Mouse (Mus musculus): ENCODE results near the gene Syngr3. TPM values are rescaled to one million over a fixed set of nuclear protein-coding genes. Genes with fewer than 3 reads are reported as not detected.

Syngr3 gene
- polyA plus RNA-seq (2014; fragmentation: Illumina TruSeq; extraction: RNeasy Lipid Tissue Mini Kit (QIAGEN cat#74804); ENCODE audit: insufficient read depth, low read depth, low replicate concordance): 0.15 TPM

DNA sequence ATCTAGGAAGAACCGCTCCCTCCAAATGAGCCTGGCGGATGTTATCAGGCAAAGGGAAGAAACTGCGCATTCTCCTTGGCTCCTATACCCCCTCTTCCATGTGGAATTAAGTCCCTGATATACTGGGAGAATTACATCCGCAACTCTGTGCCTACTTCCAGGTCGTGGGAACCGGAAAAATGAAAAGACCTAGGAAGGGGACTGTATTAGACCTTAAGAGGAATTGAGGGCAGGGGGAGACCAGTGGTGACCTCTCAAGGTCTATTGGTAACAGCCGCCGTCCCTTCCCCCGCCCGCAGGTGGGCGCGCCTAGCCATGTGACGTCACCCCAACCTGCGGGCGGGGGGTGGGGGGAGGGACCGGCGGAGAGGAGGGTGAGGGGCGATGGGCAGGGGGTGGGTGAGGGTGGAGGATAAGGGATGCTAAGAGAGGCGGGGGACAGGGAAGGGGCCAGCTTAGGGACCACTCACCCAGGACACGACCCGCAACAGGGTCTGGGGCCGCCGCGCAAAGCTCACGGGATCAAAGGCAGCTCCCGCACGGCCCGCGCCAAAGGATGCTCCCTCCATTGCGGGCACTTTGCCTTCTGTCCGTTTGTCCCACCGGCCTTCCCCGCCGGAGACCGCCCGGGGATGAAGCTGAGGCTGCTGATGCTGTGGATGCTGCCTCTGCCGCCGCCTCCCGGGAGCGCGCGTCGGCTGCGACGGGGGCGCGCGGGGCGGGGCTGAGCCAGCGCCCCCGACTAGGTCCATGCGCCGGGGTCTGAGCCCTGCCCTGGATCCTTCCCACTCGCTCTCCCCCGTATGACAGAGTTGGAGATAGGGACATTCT is at the start of gene Syngr3:
TSS of gene Syngr3 (minus strand) at position 705 of the 831 bp plus-strand sequence.

DNA sequence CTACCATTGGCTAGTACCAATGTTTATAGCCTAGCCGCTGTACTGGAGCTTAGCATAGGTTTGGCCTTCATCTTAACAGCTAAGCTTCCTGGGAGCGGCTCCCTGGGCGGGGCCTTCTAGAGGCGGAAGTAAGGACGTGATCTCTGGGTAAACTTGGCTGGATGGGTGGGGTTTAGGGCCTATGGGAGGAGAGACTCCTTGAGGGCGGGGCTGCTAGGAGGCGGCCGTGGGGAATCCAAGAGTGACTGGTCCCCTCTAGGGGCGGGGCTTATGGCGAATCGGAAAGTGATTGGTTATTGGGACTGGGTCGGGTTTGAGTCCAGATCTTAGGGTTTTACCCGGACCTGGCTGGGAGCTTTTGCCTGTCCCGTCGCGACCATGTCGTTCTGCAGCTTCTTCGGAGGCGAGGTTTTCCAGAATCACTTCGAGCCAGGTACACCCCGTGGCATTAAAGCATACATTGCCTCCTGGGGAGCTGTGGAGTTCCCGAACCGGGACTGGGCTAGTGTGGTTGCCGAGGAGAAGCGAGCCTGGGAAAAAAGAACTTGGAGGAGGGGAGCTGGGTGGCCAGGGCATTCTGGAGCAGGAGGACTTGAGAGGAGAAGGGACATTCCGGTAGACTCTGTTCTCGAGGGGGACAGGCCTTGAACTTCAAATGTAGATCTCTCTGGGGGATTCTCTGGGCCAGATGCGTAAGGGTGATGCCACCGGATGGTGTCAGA is 46.7 kb upstream of the Syngr3 start, which contains the start of gene Msrb1:
TSS of gene Msrb1 (plus strand) at position 313 of the 722 bp plus-strand sequence.

DNA sequence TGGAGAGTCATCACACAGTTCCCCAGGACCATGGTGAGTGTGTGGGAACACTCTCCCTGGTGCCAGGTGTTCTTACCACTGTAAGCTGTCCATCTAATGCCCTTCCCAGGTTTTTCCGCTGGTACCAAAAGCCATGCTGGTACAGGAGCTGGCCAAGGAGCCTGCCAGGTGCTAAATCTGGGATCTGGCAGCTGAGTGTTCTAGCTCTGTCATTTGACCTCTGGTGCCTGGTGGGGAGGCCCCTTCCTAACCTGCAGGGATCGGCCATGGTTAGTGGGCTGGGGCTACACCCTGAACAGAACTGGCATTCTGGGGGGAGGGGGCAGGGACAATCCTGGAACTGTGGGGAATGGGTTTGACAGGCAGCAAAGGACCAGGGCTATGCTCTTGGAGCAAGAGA is 37.9 kb upstream of the Syngr3 start, which contains the start of gene Rpl3l:
TSS of gene Rpl3l (plus strand) at position 203 of the 400 bp plus-strand sequence.

DNA sequence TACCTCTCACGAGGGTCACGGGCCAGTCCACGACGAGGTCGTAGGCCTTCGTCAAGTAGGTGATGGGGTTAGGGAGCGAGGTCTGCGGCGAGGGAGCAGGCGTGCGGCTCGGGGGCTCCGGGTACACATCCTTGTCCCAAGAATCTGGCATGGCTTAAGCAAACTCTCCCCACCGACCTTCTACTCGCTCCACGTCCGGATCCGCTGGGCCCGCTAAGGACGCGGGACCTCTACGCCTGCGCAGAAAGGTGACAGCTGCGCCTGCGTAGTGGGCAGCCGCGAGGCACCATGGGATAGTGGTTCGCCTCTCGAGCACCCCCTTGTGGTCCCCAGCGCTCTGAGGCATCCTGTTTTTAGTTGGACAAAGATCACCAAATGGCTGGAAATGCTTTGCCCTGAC is 34.4 kb upstream of the Syngr3 start, which contains the start of gene Ndufb10:
TSS of gene Ndufb10 (minus strand) at position 295 of the 400 bp plus-strand sequence.

DNA sequence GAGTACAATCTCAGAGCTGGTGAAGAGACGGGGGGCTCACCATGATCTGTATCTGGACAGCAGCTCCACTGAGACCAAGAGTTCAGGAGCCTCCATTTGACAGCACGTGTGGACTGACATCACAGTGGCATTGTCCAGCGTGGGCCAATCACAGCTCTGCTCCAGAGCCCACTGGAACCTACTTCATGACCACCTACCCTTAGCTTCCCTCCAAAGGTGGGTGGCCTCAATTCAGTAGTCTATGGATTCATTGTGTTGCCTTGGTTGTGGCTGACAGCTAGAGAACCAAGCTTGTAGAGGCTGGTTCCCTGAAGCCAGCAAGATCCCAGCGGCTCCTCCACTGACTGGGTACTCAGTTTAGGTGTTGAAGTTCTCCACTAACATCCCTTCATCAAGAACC is 28.2 kb upstream of the Syngr3 start, which contains the start of the genes Rnf151 and Rps2:
TSS of gene Rnf151 (minus strand) at position 121 of the 400 bp plus-strand sequence.
TSS of gene Rps2 (plus strand) at position 174 of the 400 bp plus-strand sequence.

DNA sequence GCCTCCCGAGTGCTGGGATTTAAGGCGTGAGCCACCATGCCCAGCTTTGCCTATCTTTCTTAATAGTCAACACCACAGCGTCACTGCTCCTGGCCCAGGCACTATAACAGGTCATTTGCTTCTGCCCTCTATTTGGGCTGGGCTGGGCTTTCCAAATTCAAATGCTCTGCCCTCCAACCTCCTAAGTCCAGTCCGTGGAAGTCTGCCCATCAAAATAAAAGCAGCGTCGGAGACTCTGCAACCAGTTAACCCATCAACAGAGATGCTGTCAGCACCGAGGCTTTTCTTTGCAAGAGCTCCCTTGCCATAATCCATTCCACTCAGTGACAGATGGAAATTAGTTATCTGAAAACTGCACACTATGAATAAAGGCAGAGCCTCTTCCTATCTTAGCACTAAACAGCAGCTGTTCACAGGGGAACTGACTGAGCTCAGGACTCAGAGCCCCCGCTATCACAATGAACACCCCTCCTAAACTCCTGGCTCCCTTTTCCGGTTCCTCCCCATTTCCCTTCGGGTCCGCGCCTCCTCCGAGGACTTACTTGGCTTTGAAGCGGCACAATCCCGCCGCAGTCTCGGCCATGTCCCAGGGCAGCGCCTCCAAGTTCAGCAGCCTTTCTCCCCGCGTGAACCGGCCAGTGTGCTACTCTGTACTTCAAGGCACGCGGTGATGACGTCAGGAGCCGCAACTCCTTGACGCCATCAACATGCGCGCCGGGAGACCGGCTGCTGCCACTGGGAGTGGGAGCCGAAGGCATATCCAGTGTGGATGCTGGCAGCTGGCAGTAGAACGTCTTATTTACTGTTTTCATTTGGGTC is 17.4 kb upstream of the Syngr3 start, which contains the start of gene Tbl3:
TSS of gene Tbl3 (minus strand) at position 679 of the 819 bp plus-strand sequence.

DNA sequence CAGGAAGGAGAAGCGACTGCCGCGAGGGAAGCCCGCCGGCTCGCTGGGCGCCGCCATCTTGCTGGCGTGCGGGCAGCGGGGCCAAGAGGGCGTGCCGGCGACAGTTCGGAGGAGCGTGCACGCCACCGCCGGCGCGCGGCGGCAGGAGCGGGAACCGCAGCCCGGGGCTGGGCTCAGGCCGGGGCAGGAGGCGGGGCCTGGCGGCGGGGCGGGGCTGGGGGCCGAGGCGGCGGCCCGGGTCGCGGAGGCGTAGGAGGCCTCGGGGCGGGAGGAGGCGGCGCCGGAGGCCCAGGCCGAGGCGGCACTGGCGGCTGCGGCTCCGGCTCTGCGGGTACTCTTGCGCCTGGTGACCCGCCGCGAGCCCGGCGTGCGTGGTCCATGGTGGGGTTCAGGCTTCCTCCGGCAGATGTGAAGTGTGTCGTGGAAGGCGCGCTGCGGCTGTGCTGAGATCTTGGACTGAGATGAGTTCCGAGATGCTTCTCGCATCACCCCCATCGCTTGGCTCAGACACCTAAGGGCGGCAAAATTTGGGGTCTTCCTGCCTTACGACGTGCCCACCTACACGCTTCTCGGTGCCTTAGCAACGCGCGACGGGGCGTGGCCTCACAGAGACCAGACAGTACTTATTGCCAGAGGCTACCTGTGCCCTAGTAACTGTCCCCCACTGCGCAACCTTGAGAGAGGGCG is 6.4 kb upstream of the Syngr3 start, which contains the start of the genes Gfer and Noxo1:
TSS of gene Gfer (minus strand) at position 146 of the 687 bp plus-strand sequence.
TSS of gene Noxo1 (plus strand) at position 224 of the 687 bp plus-strand sequence.

DNA sequence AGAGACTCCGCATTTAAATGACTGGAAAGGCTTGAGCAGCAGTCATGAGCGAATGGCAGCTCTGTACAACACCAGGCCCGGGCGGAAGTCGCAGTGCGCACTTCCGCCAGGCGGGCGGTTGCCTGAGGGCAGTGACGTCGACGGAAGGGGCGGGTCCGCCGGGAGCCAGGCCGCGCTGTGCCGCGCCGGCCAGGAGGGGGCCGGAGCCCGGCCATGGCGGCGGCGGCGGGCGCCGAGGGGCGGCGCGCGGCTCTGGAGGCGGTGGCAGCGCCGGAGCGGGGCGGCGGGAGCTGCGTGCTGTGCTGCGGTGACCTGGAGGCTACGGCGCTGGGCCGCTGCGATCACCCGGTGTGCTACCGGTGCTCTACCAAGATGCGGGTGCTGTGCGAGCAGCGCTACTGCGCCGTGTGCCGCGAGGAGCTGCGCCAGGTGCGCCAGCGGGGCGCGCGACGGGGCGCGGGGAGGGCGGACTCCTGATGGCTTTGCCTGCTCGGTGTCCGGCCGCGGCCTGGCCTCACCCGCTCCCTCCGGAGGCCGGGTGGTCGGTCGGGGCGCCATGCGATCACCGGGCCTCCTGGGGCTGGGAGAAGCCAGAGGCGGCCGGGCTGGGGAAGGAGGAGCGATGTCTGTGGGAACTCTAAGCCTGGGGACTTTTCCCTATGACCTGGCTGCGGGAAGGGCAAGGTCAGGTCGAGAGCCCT is 20.1 kb downstream of the Syngr3 start, which contains the start of gene Zfp598:
TSS of gene Zfp598 (plus strand) at position 143 of the 701 bp plus-strand sequence.

DNA sequence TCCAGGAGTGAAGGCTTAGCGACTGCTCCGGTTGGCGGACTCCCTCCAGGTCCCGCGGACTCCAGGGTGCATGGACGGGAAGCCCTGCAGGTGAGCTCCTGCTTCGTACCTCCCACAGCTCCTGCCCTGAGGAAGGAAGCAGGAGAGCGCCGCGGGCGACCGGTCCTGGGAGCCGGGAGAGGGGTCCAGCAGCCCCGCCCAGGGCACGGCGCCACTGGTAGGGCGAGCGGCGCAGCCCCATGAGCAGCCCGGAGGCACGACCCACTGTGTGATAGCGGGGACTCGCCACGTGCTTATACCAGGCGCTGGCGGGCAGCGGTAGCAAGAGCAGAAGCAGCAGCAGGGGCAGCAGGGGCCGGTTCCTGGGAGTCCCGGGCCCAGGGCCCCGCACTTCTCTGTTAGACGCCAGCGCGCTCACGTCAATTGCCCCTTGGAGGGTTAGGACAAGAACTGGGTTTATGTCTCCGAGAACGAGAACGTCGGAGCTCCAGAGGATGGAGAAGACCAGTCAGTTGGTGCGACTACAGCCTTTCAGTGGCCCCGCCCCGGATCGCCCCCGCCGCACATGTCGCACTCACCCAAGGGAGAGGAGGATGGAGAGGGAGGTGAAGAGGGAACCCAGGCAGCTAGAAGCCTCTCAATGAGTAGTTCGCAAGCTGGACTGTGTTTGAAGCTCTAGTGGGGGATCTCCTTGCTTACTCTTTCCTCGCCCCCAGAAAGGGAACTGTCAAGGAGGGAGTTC is 31.6 kb downstream of the Syngr3 start, which contains the start of gene Npw:
TSS of gene Npw (minus strand) at position 441 of the 742 bp plus-strand sequence.

DNA sequence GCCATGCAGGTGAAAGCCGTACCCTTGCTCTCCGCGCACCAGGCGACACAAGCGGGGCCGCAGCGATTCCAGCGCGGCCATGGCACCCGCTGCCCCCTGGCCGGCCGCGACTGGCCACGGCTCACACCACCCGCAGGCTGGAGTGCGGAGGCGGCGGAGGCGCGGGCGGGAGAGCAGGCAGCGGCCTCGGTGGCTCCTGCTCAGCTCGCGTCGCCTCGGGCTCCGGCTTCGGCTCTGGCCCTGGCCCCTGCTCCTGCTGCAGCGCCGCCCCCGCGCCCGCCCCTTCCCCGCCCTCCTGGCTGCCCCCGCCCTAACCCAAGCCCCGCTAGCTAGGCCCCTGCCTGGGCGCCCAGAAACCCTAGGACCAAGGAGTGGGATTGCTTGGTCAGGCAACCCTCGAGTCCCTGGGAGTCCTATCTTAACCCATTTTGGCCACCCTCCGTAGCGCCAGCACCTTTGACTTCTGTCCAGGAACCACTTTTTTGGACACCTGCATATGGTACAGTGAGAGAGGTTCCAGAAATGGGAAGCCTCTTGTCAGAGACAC is 39.6 kb downstream of the Syngr3 start, which contains the start of gene Slc9a3r2:
TSS of gene Slc9a3r2 (minus strand) at position 258 of the 547 bp plus-strand sequence.

Other genes with a start within 250 kb of the Syngr3 start
- 4.0 TPM for gene Dnase1l2, start 246.8 kb downstream of the Syngr3 start, polyA plus RNA-seq (2014; fragmentation: Illumina TruSeq; extraction: RNeasy Lipid Tissue Mini Kit (QIAGEN cat#74804); ENCODE audit: insufficient read depth, low read depth, low replicate concordance)
- gene E4f1, start 219.6 kb downstream of the Syngr3 start, polyA plus RNA-seq (2014; fragmentation: Illumina TruSeq; extraction: RNeasy Lipid Tissue Mini Kit (QIAGEN cat#74804); ENCODE audit: insufficient read depth, low read depth, low replicate concordance): 21.7 TPM
- 20.4 TPM for gene Pgp, start 219.6 kb downstream of the Syngr3 start, polyA plus RNA-seq (2014; fragmentation: Illumina TruSeq; extraction: RNeasy Lipid Tissue Mini Kit (QIAGEN cat#74804); ENCODE audit: insufficient read depth, low read depth, low replicate concordance)
- gene Bricd5, start 216.1 kb downstream of the Syngr3 start, polyA plus RNA-seq (2014; fragmentation: Illumina TruSeq; extraction: RNeasy Lipid Tissue Mini Kit (QIAGEN cat#74804); ENCODE audit: insufficient read depth, low read depth, low replicate concordance): not detected
- 8.3 TPM for gene Mlst8, start 210.9 kb downstream of the Syngr3 start, polyA plus RNA-seq (2014; fragmentation: Illumina TruSeq; extraction: RNeasy Lipid Tissue Mini Kit (QIAGEN cat#74804); ENCODE audit: insufficient read depth, low read depth, low replicate concordance)
- gene Caskin1, start 201.4 kb downstream of the Syngr3 start, polyA plus RNA-seq (2014; fragmentation: Illumina TruSeq; extraction: RNeasy Lipid Tissue Mini Kit (QIAGEN cat#74804); ENCODE audit: insufficient read depth, low read depth, low replicate concordance): 0.34 TPM
- gene Traf7, start 162.0 kb downstream of the Syngr3 start, polyA plus RNA-seq (2014; fragmentation: Illumina TruSeq; extraction: RNeasy Lipid Tissue Mini Kit (QIAGEN cat#74804); ENCODE audit: insufficient read depth, low read depth, low replicate concordance): 59.5 TPM
- 0.42 TPM for gene Rab26, start 155.7 kb downstream of the Syngr3 start, polyA plus RNA-seq (2014; fragmentation: Illumina TruSeq; extraction: RNeasy Lipid Tissue Mini Kit (QIAGEN cat#74804); ENCODE audit: insufficient read depth, low read depth, low replicate concordance)
- gene Pkd1, start 140.1 kb downstream of the Syngr3 start, polyA plus RNA-seq (2014; fragmentation: Illumina TruSeq; extraction: RNeasy Lipid Tissue Mini Kit (QIAGEN cat#74804); ENCODE audit: insufficient read depth, low read depth, low replicate concordance): 28.6 TPM
- gene Tsc2, start 57.3 kb downstream of the Syngr3 start, polyA plus RNA-seq (2014; fragmentation: Illumina TruSeq; extraction: RNeasy Lipid Tissue Mini Kit (QIAGEN cat#74804); ENCODE audit: insufficient read depth, low read depth, low replicate concordance): 60.0 TPM
- gene Nthl1, start 57.3 kb downstream of the Syngr3 start, polyA plus RNA-seq (2014; fragmentation: Illumina TruSeq; extraction: RNeasy Lipid Tissue Mini Kit (QIAGEN cat#74804); ENCODE audit: insufficient read depth, low read depth, low replicate concordance): 10.0 TPM
- gene Slc9a3r2, start 39.6 kb downstream of the Syngr3 start, polyA plus RNA-seq (2014; fragmentation: Illumina TruSeq; extraction: RNeasy Lipid Tissue Mini Kit (QIAGEN cat#74804); ENCODE audit: insufficient read depth, low read depth, low replicate concordance): 287 TPM
- 29.8 TPM for gene Npw, start 31.5 kb downstream of the Syngr3 start, polyA plus RNA-seq (2014; fragmentation: Illumina TruSeq; extraction: RNeasy Lipid Tissue Mini Kit (QIAGEN cat#74804); ENCODE audit: insufficient read depth, low read depth, low replicate concordance)
- gene Zfp598, start 20.3 kb downstream of the Syngr3 start, polyA plus RNA-seq (2014; fragmentation: Illumina TruSeq; extraction: RNeasy Lipid Tissue Mini Kit (QIAGEN cat#74804); ENCODE audit: insufficient read depth, low read depth, low replicate concordance): 17.1 TPM
- gene Gfer, start 6.2 kb upstream of the Syngr3 start, polyA plus RNA-seq (2014; fragmentation: Illumina TruSeq; extraction: RNeasy Lipid Tissue Mini Kit (QIAGEN cat#74804); ENCODE audit: insufficient read depth, low read depth, low replicate concordance): 16.3 TPM
- gene Noxo1, start 6.3 kb upstream of the Syngr3 start, polyA plus RNA-seq (2014; fragmentation: Illumina TruSeq; extraction: RNeasy Lipid Tissue Mini Kit (QIAGEN cat#74804); ENCODE audit: insufficient read depth, low read depth, low replicate concordance): 5.1 TPM
- gene Tbl3, start 17.7 kb upstream of the Syngr3 start, polyA plus RNA-seq (2014; fragmentation: Illumina TruSeq; extraction: RNeasy Lipid Tissue Mini Kit (QIAGEN cat#74804); ENCODE audit: insufficient read depth, low read depth, low replicate concordance): 18.7 TPM
- not detected for gene Rnf151, start 28.1 kb upstream of the Syngr3 start, polyA plus RNA-seq (2014; fragmentation: Illumina TruSeq; extraction: RNeasy Lipid Tissue Mini Kit (QIAGEN cat#74804); ENCODE audit: insufficient read depth, low read depth, low replicate concordance)
- 1,101 TPM for gene Rps2, start 28.2 kb upstream of the Syngr3 start, polyA plus RNA-seq (2014; fragmentation: Illumina TruSeq; extraction: RNeasy Lipid Tissue Mini Kit (QIAGEN cat#74804); ENCODE audit: insufficient read depth, low read depth, low replicate concordance)
- gene Ndufb10, start 34.5 kb upstream of the Syngr3 start, polyA plus RNA-seq (2014; fragmentation: Illumina TruSeq; extraction: RNeasy Lipid Tissue Mini Kit (QIAGEN cat#74804); ENCODE audit: insufficient read depth, low read depth, low replicate concordance): 263 TPM
- gene Rpl3l, start 37.9 kb upstream of the Syngr3 start, polyA plus RNA-seq (2014; fragmentation: Illumina TruSeq; extraction: RNeasy Lipid Tissue Mini Kit (QIAGEN cat#74804); ENCODE audit: insufficient read depth, low read depth, low replicate concordance): 1.8 TPM
- gene Msrb1, start 46.7 kb upstream of the Syngr3 start, polyA plus RNA-seq (2014; fragmentation: Illumina TruSeq; extraction: RNeasy Lipid Tissue Mini Kit (QIAGEN cat#74804); ENCODE audit: insufficient read depth, low read depth, low replicate concordance): 138 TPM
- gene Hs3st6, start 63.0 kb upstream of the Syngr3 start, polyA plus RNA-seq (2014; fragmentation: Illumina TruSeq; extraction: RNeasy Lipid Tissue Mini Kit (QIAGEN cat#74804); ENCODE audit: insufficient read depth, low read depth, low replicate concordance): 4.0 TPM
- gene Meiob, start 114.3 kb upstream of the Syngr3 start, polyA plus RNA-seq (2014; fragmentation: Illumina TruSeq; extraction: RNeasy Lipid Tissue Mini Kit (QIAGEN cat#74804); ENCODE audit: insufficient read depth, low read depth, low replicate concordance): not detected
- gene Hagh, start 150.2 kb upstream of the Syngr3 start, polyA plus RNA-seq (2014; fragmentation: Illumina TruSeq; extraction: RNeasy Lipid Tissue Mini Kit (QIAGEN cat#74804); ENCODE audit: insufficient read depth, low read depth, low replicate concordance): 45.6 TPM
- 9.0 TPM for gene Fahd1, start 160.4 kb upstream of the Syngr3 start, polyA plus RNA-seq (2014; fragmentation: Illumina TruSeq; extraction: RNeasy Lipid Tissue Mini Kit (QIAGEN cat#74804); ENCODE audit: insufficient read depth, low read depth, low replicate concordance)
- gene Igfals, start 176.0 kb upstream of the Syngr3 start, polyA plus RNA-seq (2014; fragmentation: Illumina TruSeq; extraction: RNeasy Lipid Tissue Mini Kit (QIAGEN cat#74804); ENCODE audit: insufficient read depth, low read depth, low replicate concordance): 1.3 TPM
- gene Nubp2, start 196.4 kb upstream of the Syngr3 start, polyA plus RNA-seq (2014; fragmentation: Illumina TruSeq; extraction: RNeasy Lipid Tissue Mini Kit (QIAGEN cat#74804); ENCODE audit: insufficient read depth, low read depth, low replicate concordance): 28.8 TPM
- gene Spsb3, start 196.7 kb upstream of the Syngr3 start, polyA plus RNA-seq (2014; fragmentation: Illumina TruSeq; extraction: RNeasy Lipid Tissue Mini Kit (QIAGEN cat#74804); ENCODE audit: insufficient read depth, low read depth, low replicate concordance): 25.7 TPM
- gene Eme2, start 205.1 kb upstream of the Syngr3 start, polyA plus RNA-seq (2014; fragmentation: Illumina TruSeq; extraction: RNeasy Lipid Tissue Mini Kit (QIAGEN cat#74804); ENCODE audit: insufficient read depth, low read depth, low replicate concordance): 8.2 TPM
- gene Mrps34, start 205.2 kb upstream of the Syngr3 start, polyA plus RNA-seq (2014; fragmentation: Illumina TruSeq; extraction: RNeasy Lipid Tissue Mini Kit (QIAGEN cat#74804); ENCODE audit: insufficient read depth, low read depth, low replicate concordance): 47.3 TPM
- 65.8 TPM for gene Nme3, start 206.5 kb upstream of the Syngr3 start, polyA plus RNA-seq (2014; fragmentation: Illumina TruSeq; extraction: RNeasy Lipid Tissue Mini Kit (QIAGEN cat#74804); ENCODE audit: insufficient read depth, low read depth, low replicate concordance)
- gene Mapk8ip3, start 247.0 kb upstream of the Syngr3 start, polyA plus RNA-seq (2014; fragmentation: Illumina TruSeq; extraction: RNeasy Lipid Tissue Mini Kit (QIAGEN cat#74804); ENCODE audit: insufficient read depth, low read depth, low replicate concordance): 16.0 TPM